Mouse (Mus musculus): ENCODE data around the gene Scrn3. TPM values are rescaled to one million over a fixed set of nuclear protein-coding genes. Genes with fewer than 3 reads are reported as not detected.
A peak's percentile ranks its signal among the peaks of the same experiment; 100 is the strongest.

The Scrn3 gene
- total RNA-seq (2021) = 10 to 100 TPM; 20.2 to 21.8 TPM
- long read RNA-seq, experiment 1, transcript Scrn3-201 (8 exons, 3,309 nt) = major isoform, 20 of 25 reads
- long read RNA-seq, experiment 1, partial matches to known transcripts = 1 of 25 reads
- long read RNA-seq, experiment 1, other reads (novel, unspliced or antisense) = 3 of 25 reads
- long read RNA-seq, experiment 2, transcript Scrn3-201 (8 exons, 3,309 nt) = major isoform, 11 of 16 reads
- long read RNA-seq, experiment 2, partial matches to known transcripts = 2 of 16 reads
- long read RNA-seq, experiment 2, other reads (novel, unspliced or antisense) = 3 of 16 reads

DNA sequence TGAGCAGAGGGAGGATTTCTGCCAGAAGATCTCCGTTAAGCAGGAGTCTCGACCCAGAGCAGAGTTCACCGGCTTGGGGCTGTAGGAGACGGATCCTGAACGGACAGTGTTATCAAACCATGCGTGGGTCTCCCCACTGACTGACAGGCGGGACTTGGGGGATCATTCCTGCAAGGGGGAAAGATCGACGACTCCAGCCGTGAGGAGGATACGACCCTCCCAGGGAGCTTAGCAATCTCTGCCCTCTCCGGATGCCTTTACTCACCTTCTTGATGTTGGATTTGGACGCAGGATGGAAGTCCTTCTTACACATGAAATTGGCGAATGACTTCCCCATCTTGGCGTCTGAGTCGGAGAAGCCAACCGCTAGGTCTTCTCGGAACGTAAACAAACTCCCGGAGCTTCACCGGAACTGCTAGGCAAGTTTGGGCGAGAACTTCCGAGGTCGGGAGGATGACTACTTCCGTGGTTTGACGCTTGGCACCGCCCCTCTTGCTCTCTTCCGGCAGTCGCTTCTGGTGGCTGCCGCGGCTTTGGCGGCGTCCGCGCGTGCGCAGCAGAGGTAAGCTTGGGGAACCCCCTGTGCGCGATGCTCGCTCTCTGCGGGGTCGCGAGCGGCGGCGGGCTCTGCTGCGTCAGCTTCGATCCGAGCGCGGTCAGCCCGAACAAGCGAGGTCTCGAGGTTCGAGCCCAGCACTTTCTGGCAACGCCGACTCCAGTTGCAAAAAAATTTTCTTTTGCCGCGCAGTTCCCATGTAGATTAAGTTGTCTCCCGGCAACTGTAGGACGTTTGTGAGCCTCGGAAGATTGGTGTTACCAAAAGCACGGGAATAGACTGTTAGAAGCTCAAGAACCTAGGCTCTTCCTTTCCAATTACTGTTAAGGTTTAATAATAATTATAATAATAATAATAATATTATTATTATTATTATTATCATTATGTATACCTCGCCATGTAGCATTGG is at the start of gene Scrn3, which contains the start of gene Cir1:
Scrn3 (plus strand) TSS at position 450 of the 965 bp plus-strand sequence.
Cir1 (minus strand) TSS at position 550 of the 965 bp plus-strand sequence.
- peak; percentile 93 for DNase-seq

DNA sequence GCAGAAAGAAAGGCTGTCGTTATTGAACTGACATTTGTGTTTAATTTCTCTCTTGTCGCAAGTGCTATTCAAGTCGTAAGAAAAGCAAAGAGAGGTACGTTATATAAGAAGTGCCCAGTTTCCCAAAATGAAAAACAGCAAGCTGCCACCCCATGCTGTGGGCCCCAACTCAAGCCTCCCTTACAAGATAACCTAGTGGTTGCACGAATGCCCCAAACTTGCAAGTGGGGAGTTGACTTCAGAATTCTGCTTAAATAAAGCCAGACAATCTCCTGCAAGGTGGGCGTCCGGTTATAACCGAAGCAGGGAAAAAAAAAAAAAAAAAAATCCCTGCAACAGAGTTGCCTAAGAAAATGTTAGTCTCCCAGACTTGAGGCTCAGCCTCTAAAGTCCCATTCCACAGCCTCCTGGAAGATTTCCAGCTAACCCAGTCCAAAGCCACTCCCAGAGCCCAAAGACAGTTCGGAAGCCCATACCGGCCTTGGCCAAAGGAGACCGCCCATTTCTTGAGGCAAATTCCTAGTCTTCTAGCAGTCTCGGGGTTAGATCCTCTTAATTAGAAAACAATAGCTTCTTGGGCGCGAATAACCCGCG is 49.1 kb upstream of the Scrn3 start:
- DNase-seq = no peak

DNA sequence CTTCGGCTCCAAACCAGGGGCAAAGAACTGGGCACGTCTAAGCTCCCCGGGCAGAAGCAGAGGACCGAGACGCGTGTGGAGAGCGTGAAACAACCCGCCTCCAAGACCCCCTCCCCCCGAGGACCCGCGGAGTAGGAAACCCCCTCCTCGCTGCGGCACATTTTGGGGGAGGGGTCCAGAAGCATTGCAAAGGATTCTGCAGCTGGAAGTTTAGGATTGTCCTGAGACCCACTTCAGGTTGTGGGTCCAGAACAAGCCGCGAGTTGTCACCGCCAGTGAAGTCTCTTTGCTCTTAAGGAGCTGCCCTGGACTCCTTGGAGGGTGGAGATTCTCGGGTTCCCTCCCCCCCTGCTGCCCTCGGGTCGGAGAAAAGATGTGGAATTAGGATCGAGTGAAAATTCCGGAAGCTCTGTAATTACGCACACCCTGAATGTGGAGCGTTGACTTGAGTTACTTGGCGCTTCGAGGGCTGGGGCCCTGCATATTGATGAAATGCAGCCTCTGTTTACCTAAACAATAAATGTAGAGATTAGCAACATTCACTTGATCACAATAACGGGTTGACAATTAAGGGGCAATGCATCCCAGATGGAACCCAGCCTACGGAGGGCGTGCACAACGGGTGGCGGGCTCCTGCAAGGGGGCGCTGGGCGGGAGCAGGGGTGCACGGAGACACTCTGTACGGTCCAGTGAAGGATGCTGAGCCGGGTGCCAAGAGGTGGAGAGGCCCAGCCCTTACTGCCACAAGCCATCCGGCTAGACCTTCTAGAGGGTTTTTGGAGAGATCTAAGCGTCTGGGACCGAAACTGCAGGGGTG is 48.4 kb upstream of the Scrn3 start:
- no peak for DNase-seq

- DNase-seq = no peak
Observed at GRCm38 (mm10) chr2:73264611-73265195, 47.7 kb upstream of the Scrn3 start.

DNA sequence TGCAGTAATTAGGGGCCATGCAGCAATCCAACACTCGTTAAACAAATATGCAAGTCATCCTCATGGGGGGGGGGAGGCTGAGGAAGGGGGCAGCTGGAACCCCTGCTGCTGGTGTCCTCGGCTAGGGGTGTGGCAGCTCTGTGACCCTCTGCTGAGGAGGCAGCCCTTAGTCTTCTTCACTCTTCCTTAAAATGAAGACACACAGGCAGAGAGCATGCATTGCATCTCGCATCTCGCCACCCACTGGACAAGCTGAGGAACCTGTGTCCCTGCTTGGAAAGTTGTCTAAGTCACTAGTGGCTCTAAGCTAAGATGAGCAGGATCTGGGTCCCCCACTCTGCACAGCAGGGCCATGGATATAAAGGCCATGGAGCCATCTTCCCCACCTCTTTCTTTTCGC is 46.4 kb upstream of the Scrn3 start:
- DNase-seq = no peak

DNA sequence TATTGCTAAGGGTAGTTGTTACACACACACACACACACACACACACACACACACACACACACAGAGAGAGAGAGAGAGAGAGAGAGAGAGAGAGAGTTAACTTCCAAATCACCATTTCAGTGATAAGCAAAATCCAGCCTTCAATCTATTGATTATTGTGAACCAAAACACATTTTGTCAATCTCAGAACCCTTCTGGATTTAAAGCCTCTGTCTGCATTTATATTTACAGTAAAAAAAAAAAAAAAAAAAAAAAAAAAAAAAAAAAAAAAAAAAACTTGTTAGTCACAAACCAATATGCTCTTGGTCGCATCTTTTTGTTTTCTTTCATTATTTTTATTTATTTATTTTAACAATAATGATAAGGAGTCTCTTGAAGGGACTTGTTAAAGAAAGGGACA is 45.8 kb upstream of the Scrn3 start:
- no peak for DNase-seq

DNA sequence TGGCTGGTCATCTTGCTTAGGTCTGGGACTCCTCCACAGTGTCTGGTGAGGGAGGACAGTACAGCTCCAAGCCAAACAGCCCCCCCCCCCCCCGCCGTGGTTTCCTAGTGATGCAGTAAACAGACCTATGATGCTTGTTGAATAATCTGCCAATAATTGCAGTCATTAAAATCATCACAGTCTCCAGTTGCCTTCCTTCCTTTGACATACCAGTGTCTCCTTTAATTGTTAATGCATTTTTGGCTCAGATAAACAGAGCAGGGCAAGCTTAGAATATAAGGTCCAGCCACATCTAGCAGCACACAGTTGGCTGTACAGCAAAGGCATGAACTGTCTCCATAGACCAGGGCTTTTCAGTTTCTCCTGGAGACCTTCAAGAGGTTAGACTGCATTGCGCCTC is 45.2 kb upstream of the Scrn3 start:
- no peak for DNase-seq

- no peak for DNase-seq
Observed at GRCm38 (mm10) chr2:73267818-73268217, 44.6 kb upstream of the Scrn3 start.

GRCm38 (mm10) chr2:73268281-73268680 is 44.1 kb upstream of the Scrn3 start:
- DNase-seq = no peak

GRCm38 (mm10) chr2:73268836-73269395 is 43.5 kb upstream of the Scrn3 start:
- no peak for DNase-seq

DNA sequence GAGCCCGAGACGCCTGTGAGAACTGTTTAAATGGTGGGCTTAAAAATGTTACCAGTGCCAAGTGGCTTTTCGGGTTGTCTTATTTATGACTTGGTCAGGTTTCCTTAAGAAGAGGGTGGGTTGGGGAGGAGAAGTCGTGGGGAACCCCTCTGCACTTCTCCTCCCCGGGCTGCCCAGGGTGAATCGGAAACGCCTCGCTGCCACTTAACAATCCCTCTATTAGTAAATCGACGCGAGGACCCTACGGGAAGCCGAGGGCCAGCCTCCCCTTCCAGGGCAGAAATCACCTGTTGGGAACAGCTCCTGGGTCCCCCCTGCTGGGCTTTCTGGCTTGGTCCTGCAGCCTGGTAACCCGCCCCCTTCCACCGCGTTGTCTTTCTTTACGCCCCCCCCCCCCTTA is 42.7 kb upstream of the Scrn3 start:
- no peak for DNase-seq

DNA sequence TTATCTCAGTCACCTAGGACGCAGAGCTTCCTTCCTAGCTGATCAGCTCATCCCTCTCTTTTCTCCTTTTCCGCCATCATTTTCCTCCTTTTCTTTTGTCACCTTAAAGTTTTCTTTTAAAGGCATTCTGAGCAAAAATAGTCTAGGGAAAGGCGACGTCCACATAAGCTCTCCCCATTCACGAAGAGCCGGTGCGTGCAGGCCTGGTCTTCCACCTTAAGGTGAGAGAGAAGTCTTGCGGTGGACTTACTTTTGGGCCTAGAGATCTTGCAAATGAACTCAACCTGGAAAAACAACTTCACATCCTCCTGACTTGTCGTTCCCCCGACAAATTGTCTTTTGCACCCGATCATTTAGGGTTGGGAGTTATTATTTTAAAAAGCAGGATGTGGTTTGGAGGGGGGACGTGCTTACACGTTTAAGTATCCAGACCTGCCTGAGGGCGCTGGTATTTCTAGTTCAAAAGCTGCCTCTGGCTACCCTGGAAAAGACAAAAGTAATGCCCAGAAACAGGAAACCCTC is 42.3 kb upstream of the Scrn3 start:
- no peak for DNase-seq

DNA sequence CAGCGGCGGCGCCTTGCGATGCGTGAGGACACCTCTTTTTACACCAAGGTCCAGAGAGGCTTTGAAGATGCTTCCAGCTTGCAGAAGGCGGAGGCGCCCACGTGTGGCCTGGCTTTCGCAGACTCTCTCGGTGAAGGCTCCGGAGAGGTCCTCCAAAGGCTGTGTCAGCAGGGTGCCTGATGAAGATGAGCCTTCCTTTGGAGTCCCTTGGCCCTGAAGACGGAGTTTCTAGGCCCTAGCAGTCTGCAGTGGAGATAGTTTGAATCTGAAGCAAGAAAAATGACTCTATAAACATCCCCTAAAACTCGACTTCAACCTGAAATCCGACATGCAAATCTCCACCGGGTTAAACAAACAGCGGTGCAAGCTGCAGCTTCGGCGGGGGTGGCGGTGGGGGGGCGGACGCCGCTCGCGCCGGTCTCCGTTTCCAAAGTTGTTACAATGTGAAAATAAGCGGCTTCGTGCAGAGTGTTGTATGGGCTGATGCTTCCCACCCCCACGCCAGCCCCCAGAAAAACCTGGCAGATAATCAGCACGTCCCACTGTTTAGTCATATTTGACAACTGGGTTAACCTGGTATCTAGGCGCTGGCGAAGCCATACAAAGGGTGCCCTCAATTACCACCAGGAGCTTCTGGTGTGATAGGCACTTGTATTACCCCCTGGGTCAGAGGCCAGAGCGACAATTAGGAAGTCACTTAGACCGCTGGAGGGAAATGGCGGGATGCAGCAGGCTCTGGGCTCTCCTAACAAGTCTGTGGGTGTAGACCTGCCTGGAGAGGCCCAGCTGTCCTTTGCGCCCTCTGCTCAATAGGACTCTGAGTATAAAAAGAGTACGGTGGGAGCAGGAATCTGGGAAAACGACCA is 41.6 kb upstream of the Scrn3 start:
- DNase-seq = no peak

- peak; percentile 49 for DNase-seq
Observed at GRCm38 (mm10) chr2:73271459-73272161, 40.8 kb upstream of the Scrn3 start, which contains the start of gene Sp9. Sp9 (plus strand) TSS chr2:73271925.

DNA sequence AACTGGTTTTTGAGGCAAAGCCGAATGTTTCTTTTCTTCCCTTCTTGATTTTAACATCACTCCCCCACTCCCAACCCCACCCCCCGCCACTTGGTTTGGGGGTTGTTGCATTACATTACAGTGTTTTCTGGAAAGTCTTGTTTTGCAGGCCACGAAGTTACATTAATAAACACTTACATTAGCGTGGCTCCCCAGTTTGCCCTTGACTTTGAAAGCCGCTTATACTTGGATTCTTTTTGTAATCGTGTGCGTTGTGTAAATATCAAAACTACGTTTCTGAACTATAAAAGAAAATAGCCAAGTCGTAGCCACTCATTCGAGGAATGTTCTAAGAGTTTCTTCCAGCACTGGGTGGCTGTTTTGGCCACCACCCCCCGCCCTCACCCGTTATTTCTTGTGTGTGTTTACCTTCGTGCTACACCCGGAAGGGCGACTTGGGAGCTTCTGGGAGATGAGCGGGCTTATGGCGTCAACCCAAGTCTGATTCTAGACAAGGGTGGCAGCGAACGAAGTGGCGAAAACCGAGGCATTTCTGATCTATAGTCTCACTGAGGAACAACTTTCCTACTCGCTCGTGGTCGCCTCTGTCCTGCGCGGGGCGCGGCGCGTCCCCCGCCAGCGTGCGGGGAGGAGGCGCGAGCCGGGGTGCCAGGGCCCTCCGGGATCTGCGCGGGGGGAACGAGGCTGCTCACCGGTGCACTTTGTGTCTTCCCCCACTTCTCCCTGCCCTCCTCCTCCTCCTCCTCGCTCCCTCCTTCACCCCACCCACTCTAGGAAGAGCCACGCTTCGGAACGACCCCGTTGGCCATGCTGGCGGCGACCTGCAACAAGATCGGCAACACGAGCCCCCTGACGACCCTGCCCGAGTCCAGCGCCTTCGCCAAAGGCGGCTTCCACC is 39.8 kb upstream of the Scrn3 start:
- DNase-seq = no peak

DNA sequence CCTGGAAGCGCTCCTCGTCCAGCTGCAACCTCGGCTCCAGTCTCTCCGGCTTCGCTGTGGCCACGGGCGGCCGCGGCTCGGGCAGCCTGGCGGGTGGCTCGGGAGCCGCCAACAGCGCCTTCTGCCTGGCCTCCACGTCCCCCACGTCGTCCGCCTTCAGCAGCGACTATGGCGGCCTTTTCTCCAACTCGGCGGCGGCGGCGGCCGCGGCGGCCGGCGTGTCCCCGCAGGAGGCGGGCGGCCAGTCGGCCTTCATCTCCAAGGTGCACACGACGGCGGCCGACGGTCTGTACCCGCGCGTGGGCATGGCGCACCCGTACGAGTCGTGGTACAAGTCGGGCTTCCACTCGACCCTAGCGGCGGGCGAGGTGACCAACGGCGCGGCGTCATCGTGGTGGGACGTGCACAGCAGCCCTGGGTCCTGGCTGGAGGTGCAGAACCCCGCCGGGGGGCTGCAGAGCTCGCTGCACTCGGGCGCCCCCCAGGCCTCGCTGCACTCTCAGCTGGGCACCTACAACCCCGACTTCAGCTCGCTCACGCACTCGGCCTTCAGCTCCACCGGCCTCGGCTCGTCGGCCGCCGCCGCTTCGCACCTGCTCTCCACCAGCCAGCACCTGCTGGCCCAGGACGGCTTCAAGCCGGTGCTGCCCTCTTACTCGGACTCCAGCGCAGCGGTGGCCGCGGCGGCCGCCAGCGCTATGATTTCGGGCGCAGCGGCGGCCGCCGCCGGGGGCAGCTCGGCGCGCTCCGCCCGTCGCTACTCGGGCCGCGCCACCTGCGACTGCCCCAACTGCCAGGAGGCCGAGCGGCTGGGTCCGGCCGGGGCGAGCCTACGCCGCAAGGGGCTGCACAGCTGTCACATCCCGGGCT is 38.9 kb upstream of the Scrn3 start:
- DNase-seq = peak; percentile 28

Data from gastrocnemius, postnatal 10 days (tissue).